Mouse (Mus musculus) gastrocnemius, adult 2 months (tissue): ENCODE results near the gene Rnaseh2a. TPM values are rescaled to one million over a fixed set of nuclear protein-coding genes. Genes with fewer than 3 reads are reported as not detected.

Source experiments
- DNase-seq: peaks from one replicate; pipeline ENCODE4 v3.0.0; 2022
- H3K27ac ChIP-seq: fragments of 200-600 bp; 2 replicates; pipeline ENCODE4 v1.8.1; 2022; ENCODE audit warnings: mild to moderate bottlenecking
- H3K4me3 ChIP-seq: fragments of 200-600 bp; 2 replicates; pipeline ENCODE4 v1.8.1; 2022; ENCODE audit warnings: mild to moderate bottlenecking, moderate library complexity
- CTCF ChIP-seq: fragments of 200-600 bp; IDR thresholded peaks from 2 replicates; pipeline ENCODE4 v1.8.1; 2022; ENCODE audit warnings: antibody characterized with exemption, mild to moderate bottlenecking, moderate library complexity
- intact Hi-C: fragments of 180-260 bp; cut with DNase I; formaldehyde crosslinking; loops from one replicate; pipeline ENCODE4 v1.15.1; 2025
- total RNA-seq, 2 experiments: library from RNA; stranded (reverse); gene quantifications; 2 replicates each; pipeline ENCODE4 v1.2.3; 2021

Gene Rnaseh2a
- total RNA-seq, 2 experiments from 2014 or later: 22.1 to 25.9 TPM

DNA sequence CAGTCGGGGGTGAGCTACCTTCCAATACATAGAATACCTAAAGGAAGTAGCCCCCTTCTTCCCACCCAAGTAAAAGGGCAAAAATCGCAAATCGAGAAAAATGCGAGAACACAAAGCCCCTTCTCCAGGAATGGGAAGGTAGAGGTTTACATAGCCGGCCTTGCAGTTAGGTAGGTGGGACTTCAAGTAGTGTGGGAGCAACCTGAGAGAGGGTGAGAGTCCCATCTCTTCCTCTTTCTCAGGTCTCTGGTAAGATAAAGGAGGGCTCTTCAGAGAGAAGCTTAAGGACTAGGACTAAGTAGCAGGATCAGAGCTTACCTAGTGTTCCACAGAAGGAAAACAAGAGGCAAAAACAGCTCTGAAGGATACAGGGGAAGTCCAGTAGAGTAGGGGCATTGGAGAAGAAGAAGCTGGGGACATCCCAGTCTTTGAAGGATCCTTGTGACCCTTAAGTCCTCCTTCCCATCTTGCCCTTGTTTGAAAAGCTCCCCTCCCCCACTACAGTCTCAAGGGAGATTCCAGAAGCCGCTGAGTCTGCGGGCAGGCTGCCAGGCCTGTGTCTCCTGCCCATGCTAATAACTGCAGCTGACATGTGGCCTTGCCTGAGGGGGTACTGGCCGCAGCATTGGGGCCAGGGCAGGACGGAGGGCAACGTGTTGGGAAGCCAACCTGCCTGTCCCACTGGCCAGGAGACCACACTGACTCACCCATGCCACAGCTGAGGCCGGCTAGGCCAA lies 11.2 kb upstream of the Rnaseh2a start:
- TF ChIP-seq CTCF: no peak
- DNase-seq: peak; percentile 81
- Histone ChIP-seq H3K27ac (peak overlapping the region; percentile 100), H3K4me3 (peak overlapping the region; percentile 89)
- intact Hi-C loops: no loop called here

DNA sequence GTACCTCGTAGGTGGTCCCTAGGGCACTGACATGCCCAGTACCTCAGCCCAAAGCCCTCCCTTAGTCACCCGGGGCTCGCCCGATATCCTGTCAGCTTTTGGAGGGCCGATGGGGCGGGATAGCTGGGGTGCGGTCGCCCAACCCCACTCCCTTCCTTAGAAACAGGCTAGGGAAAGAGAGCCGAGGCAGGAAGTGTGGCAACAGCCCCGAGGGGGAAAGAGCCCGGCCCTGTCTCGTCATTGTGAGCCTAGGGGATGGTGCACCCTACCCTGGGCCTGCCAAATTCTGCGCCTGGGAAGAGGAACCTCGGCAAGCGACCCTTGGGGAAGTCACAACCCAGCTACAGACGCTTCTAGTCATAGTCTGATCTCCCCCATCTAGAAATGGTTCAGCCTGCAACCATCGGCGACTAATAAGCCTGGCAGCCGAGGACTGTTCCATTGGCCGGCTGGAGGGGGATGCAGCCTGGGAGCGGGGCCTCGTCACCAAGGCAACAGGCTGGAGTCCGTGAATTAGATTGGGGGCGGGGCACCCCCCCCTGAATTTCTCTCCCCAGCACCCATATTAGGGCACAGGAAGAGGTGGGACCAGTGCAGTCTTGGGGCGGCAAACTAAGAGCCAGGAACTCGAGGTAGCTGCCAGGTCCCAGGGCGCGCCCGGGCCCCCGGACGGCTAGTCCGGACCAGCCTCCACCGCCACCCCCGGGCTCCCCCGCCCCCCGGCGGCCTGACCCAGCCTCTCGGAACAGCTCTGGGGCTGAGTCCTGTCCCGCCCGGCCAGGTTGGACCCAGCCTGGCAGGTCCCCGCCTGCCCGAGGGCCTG lies 10.2 kb upstream of the Rnaseh2a start:
- DNase-seq: peak; percentile 93
- peak overlapping the region; percentile 89 for H3K4me3 ChIP-seq
- intact Hi-C loops: loop anchor here (5.0 to 10.0 kb wide), 3 partner anchors 92 to 315 kb away; partner anchors contain the start of genes Calr, Dhps and Ier2
- peak overlapping the region; percentile 100 for H3K27ac ChIP-seq
- no peak for TF ChIP-seq CTCF

GRCm38 (mm10) chr8:84978248-84978940 lies 8.8 kb upstream of the Rnaseh2a start, which contains the start of gene Junb:
Gene Junb (minus strand): TSS chr8:84978718.
- H3K27ac ChIP-seq: peak within 1 kb of the TSS; percentile 100
- peak within 1 kb of the TSS; percentile 89 for H3K4me3 ChIP-seq
- no peak for TF ChIP-seq CTCF
- intact Hi-C loops: loop anchor here (5.0 to 10.0 kb wide), 3 partner anchors 94 to 314 kb away; partner anchors contain the start of genes Calr, Dhps and Ier2
- peak; percentile 97 for DNase-seq

DNA sequence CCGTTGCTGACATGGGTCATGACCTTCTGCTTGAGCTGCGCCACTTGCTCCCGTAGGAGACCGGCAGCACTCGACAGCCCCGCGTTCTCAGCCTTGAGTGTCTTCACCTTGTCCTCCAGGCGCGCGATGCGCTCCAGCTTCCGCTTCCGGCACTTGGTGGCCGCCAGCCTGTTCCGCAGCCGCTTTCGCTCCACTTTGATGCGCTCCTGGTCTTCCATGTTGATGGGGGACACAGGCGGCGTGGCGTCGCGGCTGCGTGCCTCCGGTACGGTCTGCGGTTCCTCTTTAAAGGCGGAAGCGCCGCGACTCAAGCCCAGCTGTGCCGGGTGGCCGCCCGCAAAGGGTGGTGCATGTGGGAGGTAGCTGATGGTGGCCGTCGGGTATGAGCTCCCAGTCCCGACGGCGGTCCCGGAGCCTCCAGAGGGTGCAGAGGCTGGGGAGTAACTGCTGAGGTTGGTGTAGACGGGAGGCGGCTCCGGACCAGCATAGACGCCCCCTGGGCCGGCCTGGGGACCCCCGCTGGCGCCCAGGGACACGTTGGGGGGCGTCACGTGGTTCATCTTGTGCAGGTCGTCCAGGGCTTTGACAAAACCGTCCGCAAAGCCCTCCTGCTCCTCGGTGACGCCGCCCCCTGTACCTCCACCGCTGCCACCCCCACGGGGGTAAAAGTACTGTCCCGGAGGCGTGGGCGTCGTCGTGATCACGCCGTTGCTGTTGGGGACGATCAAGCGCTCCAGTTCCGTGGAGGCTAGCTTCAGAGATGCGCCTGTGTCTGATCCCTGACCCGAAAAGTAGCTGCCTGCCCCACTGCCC lies 8.1 kb upstream of the Rnaseh2a start:
- H3K27ac ChIP-seq: peak overlapping the region; percentile 100
- intact Hi-C loops: loop anchor here (5.0 to 10.0 kb wide), 3 partner anchors 95 to 313 kb away; partner anchors contain the start of genes Calr, Dhps and Ier2
- no peak for TF ChIP-seq CTCF
- peak overlapping the region; percentile 89 for H3K4me3 ChIP-seq
- peak; percentile 77 for DNase-seq

GRCm38 (mm10) chr8:84976763-84977434 lies 7.3 kb upstream of the Rnaseh2a start:
- intact Hi-C loops: loop anchor here (5.0 to 10.0 kb wide), 3 partner anchors 95 to 312 kb away; partner anchors contain the start of genes Calr, Dhps and Ier2
- peak overlapping the region; percentile 100 for H3K27ac ChIP-seq
- H3K4me3 ChIP-seq: peak overlapping the region; percentile 89
- no peak for TF ChIP-seq CTCF
- DNase-seq: no peak

- TF ChIP-seq CTCF: no peak; the same call in 1 of the 2 replicates
- Histone ChIP-seq H3K27ac (peak overlapping the region; percentile 100), H3K4me3 (peak overlapping the region; percentile 89)
- peak; percentile 96 for DNase-seq
- intact Hi-C loops: loop anchor here (5.0 to 10.0 kb wide), 3 partner anchors 96 to 311 kb away; partner anchors contain the start of genes Calr, Dhps and Ier2
Measured at GRCm38 (mm10) chr8:84976031-84976762, 6.6 kb upstream of the Rnaseh2a start.

DNA sequence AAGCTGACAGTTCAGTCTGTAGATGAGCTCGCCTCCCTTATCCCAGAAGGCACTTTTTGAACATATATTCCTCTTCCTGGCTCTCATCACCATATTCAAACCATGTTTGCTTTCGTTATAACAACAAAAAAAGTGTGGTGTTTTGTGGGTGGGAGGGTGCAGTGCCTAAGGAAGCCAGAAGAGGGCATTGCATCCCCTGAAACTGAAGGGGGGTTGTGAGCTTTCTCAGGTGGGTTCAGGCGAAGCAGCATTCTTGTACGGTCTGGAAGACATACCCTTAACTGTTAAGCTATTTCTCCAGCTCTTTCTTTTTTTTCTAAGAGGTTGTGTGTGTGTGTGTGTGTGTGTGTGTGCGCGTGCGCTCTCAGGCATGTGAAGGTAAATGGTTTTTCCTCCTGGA lies 5.9 kb upstream of the Rnaseh2a start:
- DNase-seq: peak; percentile 66
- Histone ChIP-seq H3K4me3 (peak overlapping the region; percentile 89), H3K27ac (peak overlapping the region; percentile 100)
- intact Hi-C loops: loop anchor here (1.0 to 10.0 kb wide), 4 partner anchors 15 to 311 kb away; partner anchors contain the start of genes Calr, Dhps, Hook2 and Ier2
- TF ChIP-seq CTCF: peak; percentile 88

- Histone ChIP-seq H3K27ac (peak overlapping the region; percentile 100), H3K4me3 (no peak overlapping the region)
- DNase-seq: no peak
- TF ChIP-seq CTCF: no peak
- intact Hi-C loops: loop anchor here (1.0 to 10.0 kb wide), 4 partner anchors 16 to 310 kb away; partner anchors contain the start of genes Calr, Dhps, Hook2 and Ier2
Measured at GRCm38 (mm10) chr8:84974543-84975142, 5.1 kb upstream of the Rnaseh2a start.

GRCm38 (mm10) chr8:84973803-84974542 lies 4.4 kb upstream of the Rnaseh2a start:
- intact Hi-C loops: loop anchor here (10.0 kb wide), 1 partner anchor 309 kb away; the partner anchor contains the start of gene Ier2
- peak; percentile 72 for DNase-seq
- Histone ChIP-seq H3K27ac (peak overlapping the region; percentile 70), H3K4me3 (no peak overlapping the region)
- TF ChIP-seq CTCF: peak; percentile 96
